Mouse (Mus musculus) kidney, embryonic 16.5 days (tissue): Measurements from ENCODE around the gene Tfcp2l1. TPM values are rescaled to one million over a fixed set of nuclear protein-coding genes. Genes with fewer than 3 reads are reported as not detected.

Experiments
- ATAC-seq: fragments of 200-750 bp; cut with Nextera tagmentation; 2 replicates; pipeline ENCODE4 v1.8.0; 2017; ENCODE audit warnings: moderate TSS enrichment; ENCODE audit not compliant: low FRiP score, low TSS enrichment
- H3K27ac ChIP-seq: fragments of 300-500 bp; sonication (generic); 2 replicates; pipeline ENCODE4 v1.5.1; 2014; ENCODE audit warnings: low read length
- H3K27me3 ChIP-seq: fragments of 300-500 bp; sonication (generic); 2 replicates; pipeline ENCODE4 v1.6.1; 2014; ENCODE audit warnings: low read length, control low read depth, mixed read lengths; ENCODE audit not compliant: insufficient read depth
- H3K36me3 ChIP-seq: fragments of 300-500 bp; sonication (generic); 2 replicates; pipeline ENCODE4 v1.6.1; 2014; ENCODE audit warnings: low read length, control low read depth, mixed read lengths; ENCODE audit not compliant: insufficient read depth
- H3K4me1 ChIP-seq: fragments of 300-500 bp; sonication (generic); 2 replicates; pipeline ENCODE4 v1.6.1; 2014; ENCODE audit warnings: low read length, control low read depth, mixed read lengths; ENCODE audit not compliant: insufficient read depth
- H3K4me2 ChIP-seq: fragments of 300-500 bp; sonication (generic); replicated peaks from 2 replicates; pipeline ENCODE4 v1.6.1; 2014; ENCODE audit warnings: low read depth, low read length
- H3K4me3 ChIP-seq: fragments of 300-500 bp; sonication (generic); 2 replicates; pipeline ENCODE4 v1.5.1; 2014; ENCODE audit warnings: mild to moderate bottlenecking, low read length
- H3K9ac ChIP-seq: fragments of 300-500 bp; sonication (generic); replicated peaks from 2 replicates; pipeline ENCODE4 v1.6.1; 2014; ENCODE audit warnings: low read length
- H3K9me3 ChIP-seq: fragments of 300-500 bp; sonication (generic); 2 replicates; pipeline ENCODE4 v1.6.1; 2016; ENCODE audit warnings: low read length, control low read depth
- WGBS: fragments of 180-500 bp; shearing (Covaris S2); extraction: QIAGEN DNeasy Blood & Tissue Kit; methylation state at CpG from one replicate; pipeline ENCODE4 v1.1.7; 2014; 5-methylcytosine and 5-hydroxymethylcytosine counted together
- polyA plus RNA-seq: library from polyadenylated mRNA; unstranded; fragments of >200 nt; fragmentation: Nextera tagmentation; extraction: Ambion mirVana; gene quantifications from 2 replicates; pipeline ENCODE4 v1.2.1, GENCODE M21; 2015

The Tfcp2l1 gene
- polyA plus RNA-seq, 1 experiment from 2014 or later = 32.2 TPM

- no peaks in the 10 kb centered on the region for H3K27me3 ChIP-seq
- 0 out of 2 replicates have a peak, but pooled peaks cover 6% of the 10 kb centered on the region for H3K9me3 ChIP-seq
- H3K4me3 ChIP-seq = no peak overlapping the region
- peak; percentile 73 for ATAC-seq
- no peaks in the 10 kb centered on the region for H3K4me1 ChIP-seq
- no peak overlapping the region for H3K9ac ChIP-seq
- H3K4me2 ChIP-seq = no peak overlapping the region
- H3K36me3 ChIP-seq = peaks cover 10% of the 10 kb centered on the region; the same call in 1 of the 2 replicates
- H3K27ac ChIP-seq = peak overlapping the region; percentile 68; the same call in 1 of the 2 replicates
- 40% methylated on average over 1 of the region's 1 CpGs for WGBS
Observed at GRCm38 (mm10) chr1:118681980-118682379, 54.2 kb downstream of the Tfcp2l1 start.

GRCm38 (mm10) chr1:118683686-118684085 is 55.9 kb downstream of the Tfcp2l1 start:
- 71% methylated on average over 4 of the region's 4 CpGs for WGBS
- no peaks in the 10 kb centered on the region for H3K4me1 ChIP-seq
- no peak overlapping the region for H3K4me3 ChIP-seq
- 0 out of 2 replicates have a peak, but pooled peaks cover 5% of the 10 kb centered on the region for H3K36me3 ChIP-seq
- 0 out of 2 replicates have a peak, but pooled peaks have one; percentile 18 for ATAC-seq
- H3K27ac ChIP-seq = peak overlapping the region; percentile 9; the same call in 1 of the 2 replicates
- H3K27me3 ChIP-seq = no peaks in the 10 kb centered on the region
- H3K9ac ChIP-seq = no peak overlapping the region
- no peak overlapping the region for H3K4me2 ChIP-seq
- 0 out of 2 replicates have a peak, but pooled peaks cover 6% of the 10 kb centered on the region for H3K9me3 ChIP-seq

GRCm38 (mm10) chr1:118687726-118688125 is 60.0 kb downstream of the Tfcp2l1 start:
- ATAC-seq = no peak
- 84% methylated on average over 10 of the region's 10 CpGs for WGBS
- Histone ChIP-seq H3K4me1 (no peaks in the 10 kb centered on the region), H3K36me3 (no peaks in the 10 kb centered on the region), H3K4me3 (no peak overlapping the region), H3K9me3 (no peaks in the 10 kb centered on the region), H3K27me3 (no peaks in the 10 kb centered on the region), H3K27ac (no peak overlapping the region), H3K4me2 (no peak overlapping the region), H3K9ac (no peak overlapping the region)

GRCm38 (mm10) chr1:118689830-118690229 is 62.1 kb downstream of the Tfcp2l1 start:
- Histone ChIP-seq H3K27ac (no peak overlapping the region), H3K4me2 (no peak overlapping the region), H3K4me1 (no peaks in the 10 kb centered on the region), H3K27me3 (no peaks in the 10 kb centered on the region), H3K9ac (no peak overlapping the region), H3K36me3 (no peaks in the 10 kb centered on the region), H3K4me3 (no peak overlapping the region), H3K9me3 (no peaks in the 10 kb centered on the region)
- WGBS = 58% methylated on average over 5 of the region's 5 CpGs
- peak; percentile 53; the same call in 1 of the 2 replicates for ATAC-seq

- H3K4me1 ChIP-seq = peaks cover 5% of the 10 kb centered on the region; the same call in 1 of the 2 replicates
- no peaks in the 10 kb centered on the region for H3K36me3 ChIP-seq
- H3K9ac ChIP-seq = no peak overlapping the region
- H3K27me3 ChIP-seq = no peaks in the 10 kb centered on the region
- ATAC-seq = no peak
- H3K27ac ChIP-seq = no peak overlapping the region
- H3K4me2 ChIP-seq = no peak overlapping the region
- no peak overlapping the region for H3K4me3 ChIP-seq
- H3K9me3 ChIP-seq = no peaks in the 10 kb centered on the region
- WGBS = 78% methylated on average over 2 of the region's 2 CpGs
Observed at GRCm38 (mm10) chr1:118694436-118694835, 66.7 kb downstream of the Tfcp2l1 start.

- Histone ChIP-seq H3K27me3 (no peaks in the 10 kb centered on the region), H3K4me2 (no peak overlapping the region), H3K9ac (no peak overlapping the region), H3K27ac (no peak overlapping the region), H3K4me3 (no peak overlapping the region), H3K36me3 (no peaks in the 10 kb centered on the region), H3K4me1 (peaks cover 7% of the 10 kb centered on the region; the same call in 1 of the 2 replicates), H3K9me3 (no peaks in the 10 kb centered on the region)
- no peak for ATAC-seq
- WGBS = 80% methylated on average over 6 of the region's 6 CpGs
Observed at GRCm38 (mm10) chr1:118697906-118698305, 70.2 kb downstream of the Tfcp2l1 start.

GRCm38 (mm10) chr1:118699118-118699890 is 71.6 kb downstream of the Tfcp2l1 start:
- Histone ChIP-seq H3K36me3 (no peaks in the 10 kb centered on the region), H3K4me2 (no peak overlapping the region), H3K9ac (no peak overlapping the region), H3K27ac (no peak overlapping the region), H3K4me3 (no peak overlapping the region), H3K27me3 (no peaks in the 10 kb centered on the region), H3K9me3 (no peaks in the 10 kb centered on the region), H3K4me1 (peaks cover 7% of the 10 kb centered on the region; the same call in 1 of the 2 replicates)
- ATAC-seq = peak; percentile 62
- 39% methylated on average over 6 of the region's 6 CpGs for WGBS

- Histone ChIP-seq H3K4me3 (no peak overlapping the region), H3K27me3 (no peaks in the 10 kb centered on the region), H3K4me1 (peaks cover 7% of the 10 kb centered on the region; the same call in 1 of the 2 replicates), H3K36me3 (no peaks in the 10 kb centered on the region), H3K9me3 (no peaks in the 10 kb centered on the region), H3K9ac (no peak overlapping the region), H3K27ac (no peak overlapping the region), H3K4me2 (no peak overlapping the region)
- ATAC-seq = no peak
- 74% methylated on average over 1 of the region's 1 CpGs for WGBS
Observed at GRCm38 (mm10) chr1:118699961-118700360, 72.2 kb downstream of the Tfcp2l1 start.

GRCm38 (mm10) chr1:118711606-118712005 is 83.9 kb downstream of the Tfcp2l1 start:
- no peak for ATAC-seq
- Histone ChIP-seq H3K9ac (no peak overlapping the region), H3K36me3 (no peaks in the 10 kb centered on the region), H3K27me3 (no peaks in the 10 kb centered on the region), H3K9me3 (0 out of 2 replicates have a peak, but pooled peaks cover 5% of the 10 kb centered on the region), H3K4me2 (no peak overlapping the region), H3K27ac (no peak overlapping the region), H3K4me1 (no peaks in the 10 kb centered on the region), H3K4me3 (no peak overlapping the region)
- 79% methylated on average over 4 of the region's 4 CpGs for WGBS

GRCm38 (mm10) chr1:118716225-118716624 is 88.5 kb downstream of the Tfcp2l1 start:
- 75% methylated on average over 1 of the region's 1 CpGs for WGBS
- H3K9ac ChIP-seq = no peak overlapping the region
- H3K4me1 ChIP-seq = 0 out of 2 replicates have a peak, but pooled peaks cover 2% of the 10 kb centered on the region
- H3K4me3 ChIP-seq = no peak overlapping the region
- H3K4me2 ChIP-seq = no peak overlapping the region
- no peak overlapping the region for H3K27ac ChIP-seq
- no peak for ATAC-seq
- H3K36me3 ChIP-seq = no peaks in the 10 kb centered on the region
- H3K27me3 ChIP-seq = no peaks in the 10 kb centered on the region
- 0 out of 2 replicates have a peak, but pooled peaks cover 5% of the 10 kb centered on the region for H3K9me3 ChIP-seq
